ENCODE assay signal across 15 mouse cellular contexts in genomic region chr10:54042212-54042840, GRCm38 (mm10). TPM values are rescaled to one million over a fixed set of nuclear protein-coding genes. Genes with fewer than 3 reads are reported as not detected.
DNase-seq lines count a peak whose midpoint lies in the region; ATAC-seq and TF ChIP-seq lines count a peak whose summit lies in the region.
"Had no signal": no experiment of that assay in that cellular context is flagged by ENCODE, and none has a peak within 500 bp of the region (broad histone marks: within the 10 kb centered on the region; RNA-seq: fewer than 3 reads in every experiment).

No protein-coding gene starts in this region.

- H3K4me2 ChIP-seq in intestine, embryonic 15.5 days (replicated peaks): no peak overlapping the region
- no peak overlapping the region for H3K4me2 ChIP-seq in intestine, postnatal 0 days (replicated peaks; ENCODE audit: low read depth)
- no peak overlapping the region; the same call in 1 of the 2 replicates for H3K4me2 ChIP-seq in CH12.LX (ENCODE audit: insufficient read depth, low read depth, poor library complexity, severe bottlenecking)
- H3K4me2 ChIP-seq in liver, embryonic 14.5 days (ENCODE audit: low read depth): peak overlapping the region; percentile 71
- H3K4me2 ChIP-seq: embryonic facial prominence, embryonic 12.5 days; forebrain, embryonic 12.5 days; midbrain, embryonic 13.5 days had no signal

- no peak for TF ChIP-seq EP300 in CH12.LX (IDR thresholded peaks at IDR 0.05; ENCODE audit: low read length)
- peak; percentile 96 for TF ChIP-seq EP300 in liver, embryonic 14.5 days (IDR thresholded peaks at IDR 0.05; ENCODE audit: low read depth)

- H3K27ac ChIP-seq in intestine, embryonic 15.5 days: no peak overlapping the region
- no peak overlapping the region for H3K27ac ChIP-seq in intestine, postnatal 0 days (ENCODE audit: low read depth, low read length)
- H3K27ac ChIP-seq in CH12.LX (ENCODE audit: insufficient read depth, low read depth): peak overlapping the region; percentile 11
- H3K27ac ChIP-seq in liver, embryonic 14.5 days: peak overlapping the region; percentile 95
- H3K27ac ChIP-seq: embryonic facial prominence, embryonic 12.5 days; forebrain, embryonic 12.5 days; hindbrain, embryonic 10.5 days; midbrain, embryonic 13.5 days had no signal

- H3K9ac ChIP-seq in intestine, embryonic 15.5 days: no peak overlapping the region
- H3K9ac ChIP-seq in intestine, postnatal 0 days (ENCODE audit: low read depth, low read length): no peak overlapping the region
- H3K9ac ChIP-seq in CH12.LX (ENCODE audit: insufficient read depth, low read depth): no peak overlapping the region
- H3K9ac ChIP-seq in liver, embryonic 14.5 days (replicated peaks): peak overlapping the region; percentile 57
- H3K9ac ChIP-seq: embryonic facial prominence, embryonic 12.5 days; forebrain, embryonic 12.5 days; midbrain, embryonic 13.5 days had no signal

- no peak for TF ChIP-seq RAD21 in CH12.LX (IDR thresholded peaks at IDR 0.05; ENCODE audit: low read depth, low read length)

- in situ Hi-C loops in CH12.LX (cut with MboI; ENCODE audit: low pct_ligation_motif_present, low pct_unique_long_range_greater_than_20kb, low sequenced_read_pairs): no loop called here

- H3K9me3 ChIP-seq in intestine, embryonic 15.5 days: no peaks in the 10 kb centered on the region
- no peaks in the 10 kb centered on the region for H3K9me3 ChIP-seq in intestine, postnatal 0 days (ENCODE audit: control insufficient read depth)
- H3K9me3 ChIP-seq in CH12.LX (replicated peaks; ENCODE audit: low read length): no peaks in the 10 kb centered on the region
- H3K9me3 ChIP-seq in liver, embryonic 14.5 days (ENCODE audit: control insufficient read depth, low read length): no peaks in the 10 kb centered on the region
- H3K9me3 ChIP-seq: embryonic facial prominence, embryonic 12.5 days; forebrain, embryonic 12.5 days; hindbrain, embryonic 10.5 days; midbrain, embryonic 13.5 days had no signal

- H3K4me1 ChIP-seq in intestine, embryonic 15.5 days (replicated peaks): no peaks in the 10 kb centered on the region
- H3K4me1 ChIP-seq in intestine, postnatal 0 days (replicated peaks; ENCODE audit: control insufficient read depth, insufficient read depth, low read length): no peaks in the 10 kb centered on the region
- peaks cover 25 to 70% of the 10 kb centered on the region in 2 experiments for H3K4me1 ChIP-seq in CH12.LX (ENCODE audit: control insufficient read depth in 1 of 2, insufficient read depth in 2 of 2)
- peaks cover 56 to 57% of the 10 kb centered on the region in 2 experiments for H3K4me1 ChIP-seq in liver, embryonic 14.5 days (replicated peaks; ENCODE audit: control insufficient read depth in 2 of 2, insufficient read depth in 2 of 2, low read length in 1 of 2)
- H3K4me1 ChIP-seq: embryonic facial prominence, embryonic 12.5 days; forebrain, embryonic 12.5 days; hindbrain, embryonic 10.5 days; midbrain, embryonic 13.5 days had no signal

- WGBS in intestine, embryonic 15.5 days: 82% methylated on average over 7 of the region's 7 CpGs
- 87% methylated on average over 7 of the region's 7 CpGs for WGBS in intestine, postnatal 0 days
- WGBS in liver, embryonic 14.5 days (ENCODE audit: insufficient replicate concordance): 28% methylated on average over 7 of the region's 7 CpGs

- no peak for TF ChIP-seq POLR2A in CH12.LX (IDR thresholded peaks at IDR 0.05; ENCODE audit: low read depth, low read length)

- no peak for DNase-seq in CH12.LX (ENCODE audit: extremely low read depth)
- peak; percentile 89 to 96 (median 93) for DNase-seq in liver, embryonic 14.5 days (ENCODE audit: low read depth in 3 of 3, low spot score in 3 of 3)
- no peak for DNase-seq in B cell, adult 2 months
- no peak for DNase-seq in kidney, adult 9 months
- DNase-seq in right cerebral cortex, postnatal 10 days (ENCODE audit: low spot score in 2 of 2): no peak
- DNase-seq: cerebellum, adult 18-20 months; kidney, postnatal 25 days; thymus, postnatal 14 days had no signal

- peaks cover 70% of the 10 kb centered on the region for H3K79me2 ChIP-seq in CH12.LX (replicated peaks; ENCODE audit: control insufficient read depth, extremely low read depth, insufficient read depth, poor library complexity, severe bottlenecking)

- no peak for TF ChIP-seq CTCF in intestine, postnatal 0 days (IDR thresholded peaks at IDR 0.05; ENCODE audit: low read depth)
- TF ChIP-seq CTCF in CH12.LX (conservative IDR thresholded peaks at IDR 0.05 in 1 of 2, IDR thresholded peaks at IDR 0.05 in 1 of 2; ENCODE audit: low read depth in 2 of 2, low read length in 2 of 2): no peak
- no peak for TF ChIP-seq CTCF in liver, embryonic 14.5 days (IDR thresholded peaks at IDR 0.05; ENCODE audit: low read depth)

- dilution Hi-C loops in CH12.LX (cut with MboI; ENCODE audit: extremely low pct_ligation_motif_present, extremely low pct_unique_long_range_greater_than_20kb, low sequenced_read_pairs): no loop called here

- no peak overlapping the region for H3K4me3 ChIP-seq in intestine, embryonic 15.5 days (replicated peaks)
- no peak overlapping the region for H3K4me3 ChIP-seq in intestine, postnatal 0 days (ENCODE audit: low read depth, low read length)
- H3K4me3 ChIP-seq in CH12.LX (replicated peaks in 1 of 3; ENCODE audit: low read depth in 2 of 3, low read length in 2 of 3, poor library complexity in 1 of 3): no peak overlapping the region
- peak overlapping the region in 1 of 2 experiments; percentile 10; a peak in 1 of 4 replicates for H3K4me3 ChIP-seq in liver, embryonic 14.5 days (ENCODE audit: insufficient read depth in 1 of 2, low read depth in 2 of 2, low read length in 2 of 2)
- H3K4me3 ChIP-seq: embryonic facial prominence, embryonic 12.5 days; forebrain, embryonic 12.5 days; hindbrain, embryonic 10.5 days; midbrain, embryonic 13.5 days had no signal

- ATAC-seq in intestine, embryonic 15.5 days: peak; percentile 59; the same call in 1 of the 2 replicates
- ATAC-seq in intestine, postnatal 0 days: no peak
- peak; percentile 76 for ATAC-seq in erythroblast, adult 5-6 weeks (replicated peaks; ENCODE audit: low FRiP score, poor library complexity, severe bottlenecking)
- ATAC-seq in liver, embryonic 14.5 days (ENCODE audit: insufficient read depth): peak; percentile 79
- ATAC-seq: midbrain, embryonic 13.5 days had no signal

- H3K36me3 ChIP-seq in intestine, embryonic 15.5 days: no peaks in the 10 kb centered on the region
- no peaks in the 10 kb centered on the region for H3K36me3 ChIP-seq in intestine, postnatal 0 days (ENCODE audit: control insufficient read depth, insufficient read depth)
- H3K36me3 ChIP-seq in CH12.LX (replicated peaks in 1 of 2; ENCODE audit: control insufficient read depth in 1 of 2, insufficient read depth in 1 of 2, low read length in 1 of 2): peaks cover 31 to 51% of the 10 kb centered on the region in 2 experiments
- no peaks in the 10 kb centered on the region for H3K36me3 ChIP-seq in liver, embryonic 14.5 days (replicated peaks; ENCODE audit: control insufficient read depth, insufficient read depth, low read depth)
- H3K36me3 ChIP-seq: embryonic facial prominence, embryonic 12.5 days; forebrain, embryonic 12.5 days; hindbrain, embryonic 10.5 days; midbrain, embryonic 13.5 days had no signal

- no peaks in the 10 kb centered on the region for H3K27me3 ChIP-seq in intestine, embryonic 15.5 days (replicated peaks)
- H3K27me3 ChIP-seq in intestine, postnatal 0 days (replicated peaks; ENCODE audit: control insufficient read depth, insufficient read depth, low read length): no peaks in the 10 kb centered on the region
- H3K27me3 ChIP-seq in CH12.LX (replicated peaks): no peaks in the 10 kb centered on the region
- H3K27me3 ChIP-seq in liver, embryonic 14.5 days (ENCODE audit: control insufficient read depth, insufficient read depth, low read length): no peaks in the 10 kb centered on the region
- H3K27me3 ChIP-seq: embryonic facial prominence, embryonic 12.5 days; forebrain, embryonic 12.5 days; midbrain, embryonic 13.5 days had no signal

TF ChIP-seq in CH12.LX, 34 proteins besides CTCF, POLR2A, EP300 and RAD21:
- TF ChIP-seq MEF2A (IDR thresholded peaks at IDR 0.05; ENCODE audit: borderline replicate concordance, low read depth, low read length): no peak
- TF ChIP-seq ZMIZ1 (IDR thresholded peaks at IDR 0.05; ENCODE audit: low read depth, low read length): no peak
- TF ChIP-seq MXI1 (IDR thresholded peaks at IDR 0.05; ENCODE audit: low read depth, low read length): no peak
- no peak for TF ChIP-seq CHD1 (IDR thresholded peaks at IDR 0.05; ENCODE audit: low read depth, low read length)
- no peak for TF ChIP-seq POLR2AphosphoS2 (IDR thresholded peaks at IDR 0.05; ENCODE audit: low read depth, low read length)
- no peak for TF ChIP-seq TBP (conservative IDR thresholded peaks at IDR 0.05; ENCODE audit: low read depth, low read length)
- TF ChIP-seq ZKSCAN1 (IDR thresholded peaks at IDR 0.05; ENCODE audit: borderline replicate concordance, low read depth, low read length): no peak
- no peak for TF ChIP-seq USF1 (IDR thresholded peaks at IDR 0.05; ENCODE audit: low read depth, low read length)
- TF ChIP-seq HCFC1 (IDR thresholded peaks at IDR 0.05; ENCODE audit: low read depth, low read length): no peak
- no peak for TF ChIP-seq IRF4 (IDR thresholded peaks at IDR 0.05; ENCODE audit: low read depth, low read length)
- TF ChIP-seq KAT2A (IDR thresholded peaks at IDR 0.05; ENCODE audit: insufficient replicate concordance, low read length): no peak
- TF ChIP-seq NELFE (IDR thresholded peaks at IDR 0.05; ENCODE audit: low read depth, low read length): no peak
- TF ChIP-seq NRF1 (IDR thresholded peaks at IDR 0.05; ENCODE audit: low read depth, low read length): no peak
- TF ChIP-seq E2F4 (IDR thresholded peaks at IDR 0.05; ENCODE audit: insufficient replicate concordance, low read depth, low read length): no peak
- TF ChIP-seq UBTF (IDR thresholded peaks at IDR 0.05; ENCODE audit: low read depth, low read length): no peak
- no peak for TF ChIP-seq ZNF384 (IDR thresholded peaks at IDR 0.05; ENCODE audit: low read depth, low read length)
- no peak for TF ChIP-seq RCOR1 (conservative IDR thresholded peaks at IDR 0.05; ENCODE audit: low read depth, low read length)

RNA-seq across cellular contexts. Expression of gene Man1a, which starts 34.1 kb away (rescaled TPM):
- polyA plus RNA-seq in intestine, embryonic 15.5 days (2015; fragmentation: Nextera tagmentation; extraction: Ambion mirVana): 14.6 TPM in 2 replicates
- polyA plus RNA-seq in intestine, postnatal 0 days (2015; fragmentation: Nextera tagmentation; extraction: Ambion mirVana): 29.9 and 33.0 TPM in 2 replicates
- total RNA-seq in CH12.LX (2012; rRNA removed) (187 and 191 TPM in 2 replicates), CH12.LX (2014; rRNA removed) (211 and 215 TPM in 2 replicates)
- polyA plus RNA-seq in CH12.LX (2012; ENCODE audit: insufficient read length, low read depth): 104 and 112 TPM in 2 replicates
- 127 and 129 TPM in 2 replicates for total RNA-seq in erythroblast, adult 5-6 weeks (2015; ENCODE audit: low replicate concordance)
- total RNA-seq in erythroblast, adult 5-6 weeks (2017; ENCODE audit: low replicate concordance): 163 and 164 TPM in 2 replicates
- polyA plus RNA-seq in liver, embryonic 14.5 days (2012; rRNA removed): 9.5 and 12.4 TPM in 2 replicates
- 11.5 and 12.4 TPM in 2 replicates for polyA plus RNA-seq in liver, embryonic 14.5 days (2014; fragmentation: Nextera tagmentation; extraction: Ambion mirVana)

Comparison
In these comparisons a context has a peak if more than half of its experiments do, and no peak if none do; other contexts are left out.
1. H3K27ac ChIP-seq: peak in CH12.LX (single experiment) and liver, embryonic 14.5 days (single experiment); none in intestine, embryonic 15.5 days (single experiment) and intestine, postnatal 0 days (single experiment).
2. DNase-seq: peak in liver, embryonic 14.5 days (3 of 3); none in CH12.LX (single experiment), B cell, adult 2 months (0 of 2), kidney, adult 9 months (single experiment) and right cerebral cortex, postnatal 10 days (0 of 2).